Mouse (Mus musculus): ENCODE results near the gene Kazn.

DNA sequence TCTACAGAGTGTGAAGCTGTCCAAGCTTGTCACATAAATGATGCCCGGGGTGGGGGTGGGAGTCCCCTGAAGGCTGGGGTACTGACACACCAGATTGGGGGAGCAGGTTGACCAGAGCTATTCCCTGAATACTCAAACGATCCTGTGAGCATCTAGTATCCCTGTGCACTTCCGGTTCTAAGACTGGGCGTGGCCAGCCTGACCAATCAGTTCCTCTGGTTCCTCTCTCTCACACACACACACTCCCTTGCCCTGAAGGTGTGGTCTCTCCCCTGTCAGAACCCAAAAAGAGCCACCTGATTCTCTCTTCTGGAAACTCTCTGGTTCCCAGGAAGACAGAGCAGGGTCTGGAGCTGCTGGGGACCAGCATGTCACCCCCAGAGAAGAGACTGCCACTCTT lies 185.9 kb downstream of the Kazn start:
- TF ChIP-seq CTCF (IDR thresholded peaks at IDR 0.05; ENCODE audit: control insufficient read depth, insufficient read depth, insufficient read length) (no peak), MAX (IDR thresholded peaks at IDR 0.05) (no peak), USF1 (IDR thresholded peaks at IDR 0.05; ENCODE audit: low read depth) (no peak), MYOG (IDR thresholded peaks at IDR 0.05; ENCODE audit: control insufficient read depth, extremely low read depth, insufficient read length) (no peak), CEBPB (IDR thresholded peaks at IDR 0.05; ENCODE audit: low read depth) (no peak)

Data from C2C12 (cell line).